Mouse (Mus musculus): ENCODE data around the gene Mmrn2. TPM values are rescaled to one million over a fixed set of nuclear protein-coding genes. Genes with fewer than 3 reads are reported as not detected.

Mmrn2 gene
- polyA plus RNA-seq, 1 experiment from 2014 or later: 28.2 TPM

DNA sequence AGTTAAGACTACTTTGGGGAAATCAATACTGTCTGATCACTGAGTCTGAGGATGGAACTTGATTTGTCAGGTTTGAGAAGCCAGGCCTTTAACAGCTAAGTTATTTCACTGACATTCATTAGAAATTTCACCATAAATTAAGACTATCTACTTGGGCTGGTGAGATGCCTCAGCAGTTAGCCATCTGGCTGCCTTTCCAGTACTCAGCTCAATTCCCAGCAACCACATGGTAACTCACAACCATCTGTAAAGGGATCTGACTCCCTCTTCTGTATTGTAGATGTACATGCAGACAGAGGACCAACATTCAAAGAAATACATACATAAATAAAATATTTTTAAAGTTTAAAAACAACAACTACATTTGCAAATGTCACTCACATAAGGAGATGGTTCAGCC lies 76.6 kb downstream of the Mmrn2 start:
- H3K9me3 ChIP-seq (replicated peaks; ENCODE audit: control insufficient read depth, low read length): no peaks in the 10 kb centered on the region
- H3K27ac ChIP-seq (ENCODE audit: low read length): no peak overlapping the region
- no peak overlapping the region for H3K4me2 ChIP-seq (ENCODE audit: low read depth, low read length)
- no peak for ATAC-seq (replicated peaks; ENCODE audit: extremely low read depth, insufficient read depth, low FRiP score)
- H3K36me3 ChIP-seq (ENCODE audit: control insufficient read depth, insufficient read depth): peaks cover 4% of the 10 kb centered on the region; the same call in 1 of the 2 replicates
- peaks cover 14% of the 10 kb centered on the region for H3K4me1 ChIP-seq (ENCODE audit: control insufficient read depth, insufficient read depth, low read length)
- H3K9ac ChIP-seq (ENCODE audit: low read length): no peak overlapping the region
- H3K4me3 ChIP-seq (ENCODE audit: low read length): no peak overlapping the region
- no peaks in the 10 kb centered on the region for H3K27me3 ChIP-seq (ENCODE audit: control insufficient read depth, insufficient read depth, low read length)

DNA sequence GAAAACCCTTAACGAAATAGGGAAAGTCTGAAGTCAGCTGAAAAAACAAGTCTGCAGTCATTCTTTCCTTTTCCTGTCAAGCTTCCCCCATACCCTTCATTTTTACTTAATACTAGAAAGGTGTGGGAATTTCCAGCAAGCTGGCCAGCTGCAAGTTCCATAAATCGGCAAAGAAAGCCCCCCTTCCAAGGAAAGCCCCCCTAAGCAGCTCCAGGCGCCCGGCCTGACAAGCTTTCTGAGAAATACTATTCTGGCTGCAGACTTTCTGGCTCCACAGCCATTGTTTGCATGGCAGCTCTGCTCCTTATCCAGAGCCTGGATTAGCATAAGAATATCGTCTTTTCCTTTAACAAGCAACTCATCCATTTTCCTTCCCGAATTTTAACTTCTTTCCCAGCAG lies 78.4 kb downstream of the Mmrn2 start:
- peak; percentile 26 for ATAC-seq (replicated peaks; ENCODE audit: extremely low read depth, insufficient read depth, low FRiP score)
- Histone ChIP-seq H3K4me1 (ENCODE audit: control insufficient read depth, insufficient read depth, low read length) (peaks cover 15% of the 10 kb centered on the region), H3K4me3 (ENCODE audit: low read length) (no peak overlapping the region), H3K4me2 (ENCODE audit: low read depth, low read length) (no peak overlapping the region), H3K9me3 (replicated peaks; ENCODE audit: control insufficient read depth, low read length) (no peaks in the 10 kb centered on the region), H3K27me3 (ENCODE audit: control insufficient read depth, insufficient read depth, low read length) (no peaks in the 10 kb centered on the region), H3K27ac (ENCODE audit: low read length) (peak overlapping the region; percentile 62), H3K9ac (ENCODE audit: low read length) (peak overlapping the region; percentile 41), H3K36me3 (ENCODE audit: control insufficient read depth, insufficient read depth) (peaks cover 7% of the 10 kb centered on the region; the same call in 1 of the 2 replicates)
- 34% methylated on average over 6 of the region's 6 CpGs for WGBS

Other genes starting within 250 kb of the Mmrn2 start
- gene Npy4r, start 223.0 kb upstream of the Mmrn2 start, polyA plus RNA-seq (2015; fragmentation: Nextera tagmentation; extraction: Ambion mirVana): 0.07 TPM in 1 of 2 replicates, not detected in the other
- gene Gprin2, start 173.8 kb upstream of the Mmrn2 start, polyA plus RNA-seq (2015; fragmentation: Nextera tagmentation; extraction: Ambion mirVana): 0.11 and 0.14 TPM in 2 replicates
- 0.42 and 0.57 TPM in 2 replicates for gene Syt15, start 155.9 kb upstream of the Mmrn2 start, polyA plus RNA-seq (2015; fragmentation: Nextera tagmentation; extraction: Ambion mirVana)
- gene Shld2, start 65.0 kb upstream of the Mmrn2 start, polyA plus RNA-seq (2015; fragmentation: Nextera tagmentation; extraction: Ambion mirVana): 7.7 and 8.9 TPM in 2 replicates
- 54.1 and 56.8 TPM in 2 replicates for gene Glud1, start 64.7 kb upstream of the Mmrn2 start, polyA plus RNA-seq (2015; fragmentation: Nextera tagmentation; extraction: Ambion mirVana)
- gene Fam25c, start 20.0 kb upstream of the Mmrn2 start, polyA plus RNA-seq (2015; fragmentation: Nextera tagmentation; extraction: Ambion mirVana): not detected in 2 replicates
- 2.3 and 3.7 TPM in 2 replicates for gene Sncg, start 676 bp upstream of the Mmrn2 start, polyA plus RNA-seq (2015; fragmentation: Nextera tagmentation; extraction: Ambion mirVana)
- 27.8 and 36.4 TPM in 2 replicates for gene Bmpr1a, start 127.9 kb downstream of the Mmrn2 start, polyA plus RNA-seq (2015; fragmentation: Nextera tagmentation; extraction: Ambion mirVana)
- not detected in 2 replicates for gene 9230112D13Rik, start 147.3 kb downstream of the Mmrn2 start, polyA plus RNA-seq (2015; fragmentation: Nextera tagmentation; extraction: Ambion mirVana)
- gene Ldb3, start 213.2 kb downstream of the Mmrn2 start, polyA plus RNA-seq (2015; fragmentation: Nextera tagmentation; extraction: Ambion mirVana): 356 and 369 TPM in 2 replicates
- gene Opn4, start 224.7 kb downstream of the Mmrn2 start, polyA plus RNA-seq (2015; fragmentation: Nextera tagmentation; extraction: Ambion mirVana): 6.8 and 8.5 TPM in 2 replicates